ENCODE assay signal across 28 mouse cellular contexts in the genomic region with DNA sequence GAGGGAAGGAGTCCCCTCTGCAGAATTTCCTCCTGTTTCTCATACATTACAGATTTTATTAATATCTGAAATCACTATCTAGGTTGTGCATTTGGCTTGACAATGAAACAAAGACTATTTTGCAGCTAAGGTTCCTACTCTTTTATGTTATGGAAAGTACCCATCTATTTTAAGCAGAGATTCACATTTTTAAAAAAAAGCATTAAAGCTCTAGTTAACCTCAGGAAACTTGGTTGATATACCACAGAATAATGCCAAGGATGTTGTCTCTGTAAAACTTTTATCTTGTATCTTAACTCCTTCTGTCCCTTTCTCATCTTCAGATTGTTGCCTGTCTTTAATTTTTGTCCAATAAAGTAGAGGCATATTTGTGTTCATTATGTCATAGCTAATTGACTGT. TPM values are rescaled to one million over a fixed set of nuclear protein-coding genes. Genes with fewer than 3 reads are reported as not detected.
"Had no signal": no experiment of that assay in that cellular context is flagged by ENCODE, and none has a peak within 500 bp of the region (broad histone marks: within the 10 kb centered on the region; RNA-seq: fewer than 3 reads in every experiment).

No protein-coding gene starts in this region.

- H3K27ac ChIP-seq: heart, adult 2 months; heart, embryonic 13.5 days; heart, embryonic 15.5 days; hindbrain, embryonic 13.5 days; hindbrain, embryonic 15.5 days; hindbrain, postnatal 0 days; kidney, embryonic 15.5 days; kidney, postnatal 0 days; limb, embryonic 13.5 days; limb, embryonic 15.5 days; liver, embryonic 12.5 days had no signal

- DNase-seq: gastrocnemius, postnatal 14 days; gastrocnemius, postnatal 36 days; heart, adult 11 months; heart, adult 2 months; heart, postnatal 14 days; heart, postnatal 36 days; kidney, adult 11 months; kidney, adult 2 months; kidney, adult 9 months; kidney, postnatal 14 days; kidney, postnatal 36 days; layer of hippocampus, adult 9-11 months; layer of hippocampus, postnatal 36 days; left cerebral cortex, postnatal 4 days had no signal

- H3K27me3 ChIP-seq: heart, embryonic 13.5 days; heart, embryonic 15.5 days; hindbrain, embryonic 13.5 days; hindbrain, embryonic 15.5 days; kidney, embryonic 15.5 days; limb, embryonic 13.5 days; limb, embryonic 15.5 days; liver, embryonic 12.5 days had no signal

- H3K4me1 ChIP-seq: heart, embryonic 13.5 days; heart, embryonic 15.5 days; hindbrain, embryonic 13.5 days; hindbrain, embryonic 15.5 days; kidney, embryonic 15.5 days; limb, embryonic 13.5 days; limb, embryonic 15.5 days; liver, embryonic 12.5 days had no signal

- H3K36me3 ChIP-seq: heart, embryonic 13.5 days; heart, embryonic 15.5 days; hindbrain, embryonic 13.5 days; hindbrain, embryonic 15.5 days; kidney, embryonic 15.5 days; limb, embryonic 13.5 days; limb, embryonic 15.5 days; liver, embryonic 12.5 days had no signal

- H3K4me3 ChIP-seq: heart, adult 2 months; heart, embryonic 13.5 days; heart, embryonic 15.5 days; hindbrain, embryonic 13.5 days; hindbrain, embryonic 15.5 days; kidney, embryonic 15.5 days; limb, embryonic 13.5 days; limb, embryonic 15.5 days; liver, embryonic 12.5 days had no signal

RNA-seq across cellular contexts. Expression of gene Ms4a4c, which starts 8.8 kb away (rescaled TPM):
- polyA plus RNA-seq: heart, embryonic 11.5 days; hindbrain, embryonic 11.5 days; hindbrain, embryonic 15.5 days; limb, embryonic 11.5 days had no signal

RNA-seq across cellular contexts. Expression of gene Ms4a4a, which starts 20.4 kb away (rescaled TPM):
- polyA plus RNA-seq: liver, adult 2 months had no signal

RNA-seq across cellular contexts. Expression of gene Ms4a4b, which starts 47.6 kb away (rescaled TPM):
- polyA plus RNA-seq: heart, embryonic 11.5 days; heart, embryonic 13.5 days; hindbrain, embryonic 11.5 days; hindbrain, embryonic 13.5 days; hindbrain, embryonic 15.5 days; hindbrain, postnatal 0 days; kidney, embryonic 15.5 days; limb, embryonic 11.5 days; limb, embryonic 13.5 days; liver, embryonic 12.5 days had no signal
